Mouse (Mus musculus): ENCODE data around the gene Rinl.

Rinl gene

DNA sequence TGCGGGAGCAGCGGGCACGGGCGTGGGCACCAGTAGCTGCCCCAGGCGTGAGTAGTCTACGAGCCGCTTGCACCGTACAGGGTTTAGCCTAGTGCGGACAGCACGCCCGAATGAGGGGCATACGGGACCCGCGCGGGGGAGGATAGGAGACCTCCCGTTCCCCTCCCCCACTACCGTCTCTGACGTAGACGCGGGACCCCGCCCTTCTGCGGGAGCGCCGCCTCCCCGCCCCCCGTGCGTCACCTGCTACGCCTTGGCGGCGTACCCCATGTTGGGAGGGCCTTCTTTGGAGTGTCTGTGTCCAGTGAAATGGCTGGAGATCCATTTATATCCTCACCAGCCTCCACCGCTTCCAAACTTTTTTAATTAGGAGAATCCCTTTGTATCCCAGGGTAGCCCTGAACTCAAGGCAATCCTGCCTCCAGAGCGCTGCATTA, 20.2 kb downstream of the Rinl start:
- DNase-seq (ENCODE audit: low spot score in 2 of 2) = peak; percentile 94 to 96

DNA sequence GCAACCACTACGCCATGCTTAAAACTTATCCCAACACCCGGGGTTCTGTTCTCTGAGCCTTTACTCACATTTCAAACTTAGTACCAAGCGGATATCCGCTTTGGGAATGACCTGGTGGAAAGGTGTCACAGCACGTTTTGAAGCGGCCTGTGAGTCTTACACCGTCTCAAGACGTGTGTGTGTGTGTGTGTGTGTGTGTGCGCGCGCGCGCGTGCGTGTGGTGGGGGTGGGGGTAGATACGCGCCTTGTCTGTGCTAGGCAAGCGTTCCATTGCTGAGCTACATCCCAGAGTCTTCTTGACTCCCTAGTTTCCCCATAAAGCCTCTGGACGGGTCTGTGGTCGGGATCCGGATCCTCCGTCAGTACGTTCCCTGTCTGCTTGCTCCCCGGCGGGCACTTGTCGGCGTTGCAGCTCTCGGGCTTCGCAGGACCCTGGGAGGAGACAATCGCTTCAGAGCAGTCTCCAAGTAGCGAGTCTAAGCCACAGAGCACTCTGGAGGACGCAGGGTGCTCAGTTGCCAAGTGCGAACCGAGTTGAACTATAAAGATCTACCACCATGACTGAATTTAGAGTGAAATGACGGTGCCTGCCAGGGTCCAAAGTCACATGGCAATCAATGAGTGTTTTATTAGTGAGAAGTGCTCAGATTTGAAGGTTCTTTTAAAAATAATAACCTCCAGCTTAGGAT, 20.8 kb downstream of the Rinl start:
- DNase-seq (ENCODE audit: low spot score in 2 of 2) = no peak

DNA sequence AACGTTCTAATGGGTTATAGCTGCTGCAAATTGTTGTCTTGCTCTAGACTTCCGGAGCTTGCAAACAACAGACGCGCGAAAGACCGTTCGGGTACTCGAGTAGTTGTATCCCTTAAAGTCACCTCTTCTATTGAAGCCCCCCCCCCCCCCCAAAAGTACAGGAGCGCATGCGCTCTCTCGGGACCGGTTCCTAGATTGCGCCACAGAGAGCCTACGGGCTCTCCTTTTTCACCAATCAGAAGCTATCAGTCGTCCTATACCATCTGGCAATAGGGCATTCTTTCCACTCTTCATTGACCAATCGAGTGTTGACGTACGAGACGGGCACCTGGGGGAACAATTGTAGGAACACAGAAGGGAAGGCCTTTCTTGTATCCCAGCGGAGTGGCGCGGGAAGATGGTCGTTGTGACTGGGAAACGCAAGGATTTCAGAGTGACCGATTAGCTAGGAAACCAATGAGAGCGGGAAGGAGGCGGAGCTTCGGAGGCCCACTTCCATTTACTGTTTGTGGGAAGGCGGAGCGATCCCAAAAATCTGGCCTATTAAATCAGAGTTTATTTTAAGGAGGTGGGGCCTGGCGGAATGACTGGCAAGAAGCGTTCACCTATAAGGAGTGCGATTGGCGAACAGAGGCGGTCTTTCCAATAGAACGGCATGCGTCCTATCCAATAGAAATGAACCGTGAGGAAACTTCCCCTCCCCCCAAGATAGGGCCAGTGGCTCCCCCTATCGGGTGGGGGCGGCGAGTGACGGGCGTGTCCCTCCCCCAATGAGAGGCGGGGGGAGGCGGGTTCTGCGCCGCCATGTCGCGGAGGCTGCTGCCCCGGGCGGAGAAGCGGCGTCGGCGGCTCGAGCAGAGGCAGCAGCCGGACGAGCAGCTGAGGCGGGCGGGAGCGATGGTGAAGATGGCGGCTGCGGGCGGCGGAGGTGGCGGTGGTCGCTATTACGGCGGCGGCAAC, 21.6 kb downstream of the Rinl start:
- peak; percentile 98 to 99 for DNase-seq (ENCODE audit: low spot score in 2 of 2)

DNA sequence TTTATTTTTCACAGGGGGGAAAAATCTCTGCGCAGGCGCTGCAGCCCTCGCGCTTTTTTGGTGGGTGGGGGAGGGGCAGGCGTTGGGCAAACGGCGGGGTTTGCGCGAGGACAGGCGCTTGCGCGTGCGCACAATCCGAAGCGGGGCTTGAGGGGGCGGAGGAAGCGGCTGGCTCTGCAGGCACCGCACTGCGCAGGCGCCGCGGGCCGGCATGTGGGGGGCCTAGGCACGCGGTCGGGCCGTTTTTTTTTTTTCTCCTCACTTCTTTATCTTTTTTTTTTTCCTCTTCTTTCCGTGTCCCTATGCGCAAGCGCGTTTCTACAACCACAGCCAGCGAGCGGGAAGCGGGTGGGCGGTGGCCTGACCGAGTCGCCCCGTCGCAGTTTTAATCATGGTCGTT, 22.5 kb downstream of the Rinl start:
- peak; percentile 94 to 96 for DNase-seq (ENCODE audit: low spot score in 2 of 2)

DNA sequence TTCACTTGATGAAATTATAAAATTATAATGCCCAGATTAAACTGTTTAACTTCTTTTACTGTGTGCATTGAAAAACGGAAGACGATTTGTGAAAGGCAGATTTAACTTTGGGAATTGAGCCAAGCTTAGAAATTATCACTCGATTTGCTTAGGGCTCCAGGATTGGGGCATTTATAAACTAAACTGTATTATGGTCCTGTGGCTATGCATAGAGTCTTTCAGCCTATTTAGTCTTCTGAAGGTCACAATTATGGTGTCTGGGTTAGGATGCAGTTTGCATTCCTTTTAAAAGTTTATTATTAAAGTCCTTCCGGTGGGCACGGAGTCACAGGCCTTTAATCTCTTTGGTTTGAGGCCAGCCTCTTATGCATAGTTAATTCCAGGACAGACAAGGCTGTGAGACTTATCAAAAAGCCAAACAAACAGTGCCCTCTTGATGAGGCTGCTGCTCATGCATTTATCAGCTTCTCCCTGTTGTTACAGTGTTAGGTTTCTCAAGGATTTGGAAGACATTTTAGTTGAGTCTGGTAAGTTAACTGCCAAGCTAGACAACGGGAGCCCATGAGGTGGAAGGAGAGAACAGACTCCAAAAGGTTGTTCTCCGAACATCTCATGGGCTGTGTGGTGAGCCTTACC, 23.0 kb downstream of the Rinl start:
- no peak for DNase-seq (ENCODE audit: low spot score in 2 of 2)

DNA sequence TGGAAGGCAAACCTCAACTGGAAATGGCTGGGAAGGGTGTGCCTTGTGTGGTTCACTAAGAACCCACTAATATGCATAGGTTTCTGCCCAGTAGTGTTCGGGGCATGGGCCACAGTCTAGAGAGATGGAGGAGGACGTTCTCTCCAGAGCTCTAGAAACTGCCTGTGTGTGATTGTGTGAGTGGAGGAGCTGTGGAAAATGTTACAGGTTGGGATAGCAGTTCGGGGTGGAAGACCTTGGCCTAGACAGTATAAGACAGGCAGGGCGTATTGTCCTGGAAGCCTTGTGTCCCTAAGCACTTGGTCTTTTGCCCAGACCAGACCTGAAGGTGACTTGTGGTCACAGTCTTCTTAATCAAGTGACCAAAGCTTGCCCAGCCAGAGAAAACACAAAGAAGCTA, 23.7 kb downstream of the Rinl start:
- no peak for DNase-seq (ENCODE audit: low spot score in 2 of 2)

DNA sequence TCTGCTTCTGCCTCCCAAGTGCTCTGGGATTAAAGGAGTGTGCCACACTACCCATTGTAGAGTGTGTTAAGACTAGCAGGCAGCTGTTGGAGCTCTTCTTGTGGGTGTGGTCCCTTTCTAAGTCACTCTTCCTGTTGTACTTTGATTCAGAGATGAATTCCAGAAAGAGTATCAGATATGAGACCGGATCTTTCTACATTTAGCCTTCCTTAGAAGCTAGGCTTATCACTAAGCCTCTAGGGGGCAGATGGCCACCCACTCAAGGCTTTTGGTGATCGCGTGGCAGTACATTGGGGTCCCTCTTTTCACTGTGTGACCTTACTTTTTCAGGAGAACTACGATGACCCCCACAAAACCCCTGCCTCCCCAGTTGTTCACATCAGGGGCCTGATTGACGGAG, 24.2 kb downstream of the Rinl start:
- DNase-seq (ENCODE audit: low spot score in 2 of 2) = no peak

DNA sequence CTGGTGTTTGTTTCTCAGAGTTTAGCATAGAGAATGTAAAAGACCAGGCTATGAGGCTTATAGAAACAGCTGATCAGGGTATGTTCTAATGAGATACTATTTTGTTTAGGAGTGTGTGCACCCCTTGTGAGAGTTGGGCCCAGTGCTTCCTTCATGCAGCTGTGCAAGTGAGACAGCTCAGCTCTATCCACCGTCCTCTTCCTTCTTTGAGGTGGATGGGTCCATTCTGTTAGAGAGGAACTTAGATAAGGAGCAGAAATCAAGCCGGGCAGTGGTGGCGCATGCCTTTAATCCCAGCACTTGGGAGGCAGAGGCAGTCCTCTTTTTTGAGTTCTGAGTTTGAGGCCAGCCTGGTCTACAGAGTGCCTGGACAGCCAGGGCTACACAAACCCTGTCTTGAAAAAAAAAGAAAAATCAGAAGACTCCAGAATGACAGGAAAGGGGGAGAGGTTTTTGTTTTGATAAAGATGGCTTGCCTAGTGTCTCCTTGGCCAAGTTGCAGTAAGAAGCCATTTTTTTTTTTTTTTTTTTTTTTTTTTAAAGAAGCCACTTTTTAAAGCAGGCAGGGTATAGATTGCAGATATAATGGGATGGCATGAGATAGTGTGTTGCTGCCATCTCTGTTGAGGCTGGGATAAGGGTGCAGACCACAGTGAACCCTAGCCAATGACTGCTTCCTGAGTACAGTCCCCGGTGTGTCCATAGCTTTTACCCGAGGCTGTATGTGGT, 25.7 kb downstream of the Rinl start:
- no peak for DNase-seq (ENCODE audit: low spot score in 2 of 2)

DNA sequence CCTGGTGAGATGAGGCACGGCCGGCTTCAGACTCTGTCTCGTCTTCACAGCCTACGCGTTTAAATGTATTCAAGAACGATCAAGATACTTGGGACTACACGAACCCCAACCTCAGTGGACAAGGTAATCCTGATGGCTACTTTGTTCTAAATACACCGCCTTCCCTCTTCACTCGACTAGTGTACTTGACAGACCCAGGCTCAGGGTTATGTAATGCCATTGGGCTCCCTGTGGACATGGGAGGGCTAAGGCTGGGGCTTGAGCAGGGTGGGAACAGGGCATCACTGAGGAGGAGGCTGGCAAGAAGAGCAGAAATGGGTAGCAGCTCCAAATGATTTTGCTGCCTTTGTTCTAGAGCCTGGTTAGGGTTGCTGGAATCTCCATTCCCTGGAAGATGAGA, 26.5 kb downstream of the Rinl start:
- no peak for DNase-seq (ENCODE audit: low spot score in 2 of 2)

DNA sequence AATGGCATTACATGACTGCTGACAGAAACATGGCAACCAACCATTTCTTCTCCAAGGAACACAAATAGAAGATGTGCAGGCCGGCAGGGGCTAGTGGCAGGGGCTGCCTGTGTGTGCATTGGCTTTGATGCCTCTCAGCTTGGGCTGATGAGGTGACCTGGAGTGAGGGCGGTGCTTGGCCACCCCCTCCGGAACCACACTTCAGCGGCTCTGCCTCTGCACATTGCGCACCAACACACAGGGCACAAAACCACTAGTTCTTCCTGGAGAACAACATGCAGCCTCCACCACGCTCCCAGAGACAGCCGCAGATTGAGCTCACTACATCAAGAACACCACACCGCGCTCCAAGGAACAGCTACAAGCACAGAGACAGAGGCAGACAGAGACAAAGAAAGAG, 27.4 kb downstream of the Rinl start:
- DNase-seq (ENCODE audit: low spot score in 2 of 2) = no peak

DNA sequence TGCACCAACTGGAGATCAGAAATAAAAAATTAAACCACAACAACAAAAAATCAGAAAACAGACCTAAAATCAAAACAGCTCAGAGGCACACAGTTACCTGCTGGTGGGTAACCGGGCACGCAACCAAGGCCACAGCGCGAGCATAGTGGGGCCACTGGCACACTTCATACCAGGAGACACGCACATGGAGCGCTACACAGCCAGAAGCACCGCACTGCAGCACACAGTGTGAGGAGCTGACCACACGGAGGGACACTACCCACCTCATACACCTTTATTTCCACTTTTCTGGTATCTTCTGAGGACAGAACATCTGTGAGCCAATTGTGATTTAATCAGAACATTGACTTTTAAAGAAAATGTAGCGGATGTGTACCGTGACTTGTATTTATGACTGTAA, 28.2 kb downstream of the Rinl start:
- DNase-seq (ENCODE audit: low spot score in 2 of 2) = no peak

DNA sequence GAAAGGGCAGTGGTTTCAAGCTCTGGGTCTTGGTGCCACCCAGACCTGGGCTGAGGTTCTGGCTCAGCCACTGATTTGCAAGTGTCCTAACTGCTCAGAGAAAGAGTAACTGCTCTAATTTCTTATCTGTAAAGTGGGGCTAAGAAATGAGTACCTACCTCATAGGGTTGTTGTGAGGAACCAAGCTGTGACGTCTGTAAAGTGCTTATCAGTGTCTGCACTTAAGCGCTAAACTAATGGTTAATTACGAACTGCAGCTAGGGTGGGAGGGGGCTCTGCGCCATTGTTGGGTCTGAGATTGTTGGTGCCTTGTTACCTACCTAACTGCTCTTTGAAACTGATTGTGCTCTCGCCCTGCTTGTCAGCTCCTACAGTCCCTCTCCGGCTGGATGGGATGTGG, 28.8 kb downstream of the Rinl start:
- no peak for DNase-seq (ENCODE audit: low spot score in 2 of 2)

DNA sequence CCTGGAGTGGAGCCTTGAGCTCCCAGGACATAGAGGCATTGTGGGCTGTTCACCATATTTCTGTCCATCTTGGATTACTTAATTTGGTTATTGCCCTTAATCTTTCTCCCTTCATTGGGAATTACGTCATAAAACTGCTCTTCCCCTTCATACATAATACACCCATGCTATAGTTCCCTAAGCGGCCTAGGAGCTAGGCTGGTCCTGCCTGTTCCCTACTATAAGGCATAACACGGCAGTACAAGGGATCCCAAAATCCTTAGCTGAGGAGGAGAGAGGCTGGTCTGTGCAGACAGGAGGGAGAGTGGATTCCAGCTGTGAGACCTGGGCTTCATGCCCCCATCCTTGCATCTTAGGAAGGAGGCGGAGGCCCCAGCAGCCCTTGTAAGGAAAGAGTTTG, 29.2 kb downstream of the Rinl start:
- no peak for DNase-seq (ENCODE audit: low spot score in 2 of 2)

DNA sequence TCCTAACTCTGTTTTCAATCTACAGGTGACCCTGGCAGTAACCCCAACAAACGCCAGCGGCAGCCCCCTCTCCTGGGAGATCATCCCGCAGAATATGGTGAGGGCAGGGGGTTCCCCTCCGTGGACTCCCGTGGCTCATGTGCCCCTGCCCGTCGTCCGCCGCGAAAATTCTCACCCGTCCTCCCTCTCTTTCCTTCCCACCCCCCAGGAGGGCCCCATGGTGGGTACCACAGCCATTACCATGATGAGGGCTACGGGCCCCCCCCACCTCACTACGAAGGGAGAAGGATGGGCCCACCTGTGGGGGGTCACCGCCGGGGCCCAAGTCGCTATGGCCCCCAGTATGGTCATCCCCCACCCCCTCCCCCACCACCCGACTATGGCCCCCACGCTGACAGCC, 29.7 kb downstream of the Rinl start:
- no peak for DNase-seq (ENCODE audit: low spot score in 2 of 2)

DNA sequence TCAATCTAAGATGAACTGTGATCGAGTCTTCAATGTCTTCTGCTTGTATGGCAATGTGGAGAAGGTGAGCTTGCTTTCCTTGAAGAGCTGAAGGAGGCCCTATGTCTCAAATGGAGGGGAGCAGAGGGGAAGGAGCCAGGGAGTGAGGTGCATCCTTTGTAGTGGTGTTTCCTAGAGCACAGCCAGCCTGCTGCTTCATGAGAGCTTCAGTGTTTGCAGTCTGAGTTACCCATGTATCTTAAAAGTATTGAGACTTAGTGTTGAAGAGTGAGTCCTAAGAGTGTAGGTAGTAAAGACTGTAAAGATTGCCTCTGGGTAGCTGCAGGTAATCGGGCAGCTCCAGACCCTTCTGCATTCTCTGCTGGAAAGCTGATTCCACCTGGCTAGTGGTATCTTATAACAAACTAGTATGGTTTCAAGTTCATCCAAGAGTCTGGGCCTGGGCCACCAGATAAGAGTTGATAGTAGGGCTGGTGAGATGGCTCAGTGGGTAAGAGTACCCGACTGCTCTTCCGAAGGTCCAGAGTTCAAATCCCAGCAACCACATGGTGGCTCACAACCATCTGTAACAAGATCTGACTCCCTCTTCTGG, 30.2 kb downstream of the Rinl start:
- DNase-seq (ENCODE audit: low spot score in 2 of 2) = no peak

DNA sequence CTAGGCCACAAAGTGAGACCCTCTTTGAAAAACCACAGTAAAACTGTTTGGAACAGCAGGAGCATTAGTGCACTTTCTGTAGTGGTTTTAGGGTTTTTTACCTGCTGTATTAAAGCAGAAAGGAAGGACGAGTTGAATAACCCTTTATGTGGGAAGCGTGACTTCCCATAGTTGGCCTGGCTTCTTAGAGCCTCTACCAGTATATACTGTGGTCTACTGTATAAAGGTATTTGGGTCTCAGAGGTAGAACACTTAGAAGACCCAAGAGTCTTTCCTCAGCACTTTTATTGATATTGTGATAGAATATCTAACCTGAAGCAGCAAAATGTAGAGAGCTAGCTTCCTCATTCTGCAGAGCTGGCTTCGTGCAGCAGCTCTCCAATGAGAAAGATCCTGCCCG, 30.8 kb downstream of the Rinl start:
- no peak for DNase-seq (ENCODE audit: low spot score in 2 of 2)

DNA sequence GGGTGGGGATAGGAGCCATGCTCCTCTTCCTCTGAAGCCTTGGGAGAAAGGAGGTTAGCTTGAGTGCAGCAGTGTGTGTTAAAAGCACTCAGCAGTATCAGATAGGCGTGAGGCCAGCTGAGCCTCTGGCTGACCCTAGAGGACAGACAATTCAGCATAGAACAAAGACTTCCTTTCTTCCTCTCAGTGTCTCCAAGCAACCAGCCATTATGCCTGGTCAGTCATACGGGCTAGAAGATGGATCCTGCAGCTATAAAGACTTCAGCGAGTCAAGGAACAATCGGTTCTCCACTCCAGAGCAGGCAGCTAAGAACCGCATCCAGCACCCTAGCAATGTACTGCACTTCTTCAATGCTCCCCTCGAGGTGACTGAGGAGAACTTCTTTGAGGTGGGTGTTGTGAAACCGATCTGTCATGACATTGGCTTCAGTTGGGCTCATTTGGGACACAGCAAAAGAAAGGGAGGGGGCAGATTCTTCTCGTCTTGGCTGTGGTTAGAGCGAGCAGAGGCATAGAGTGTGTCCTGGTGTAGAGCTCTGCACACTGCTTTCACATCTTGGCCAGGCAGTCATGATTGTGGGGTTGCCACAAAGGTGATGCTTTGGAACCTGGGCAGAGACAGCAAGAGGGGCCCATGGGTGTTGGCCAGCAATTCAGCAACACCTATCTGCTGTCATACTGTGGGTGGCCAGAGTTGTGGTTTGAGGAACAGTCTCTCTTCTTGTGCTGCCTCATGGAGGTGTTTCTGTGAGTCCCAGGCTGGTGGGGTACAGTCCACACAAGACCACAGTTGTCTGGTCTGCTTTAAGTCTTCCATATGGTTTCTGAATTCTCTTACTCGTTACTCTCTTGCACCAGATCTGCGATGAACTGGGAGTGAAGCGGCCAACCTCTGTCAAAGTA, 31.8 kb downstream of the Rinl start:
- DNase-seq (ENCODE audit: low spot score in 2 of 2) = no peak

DNA sequence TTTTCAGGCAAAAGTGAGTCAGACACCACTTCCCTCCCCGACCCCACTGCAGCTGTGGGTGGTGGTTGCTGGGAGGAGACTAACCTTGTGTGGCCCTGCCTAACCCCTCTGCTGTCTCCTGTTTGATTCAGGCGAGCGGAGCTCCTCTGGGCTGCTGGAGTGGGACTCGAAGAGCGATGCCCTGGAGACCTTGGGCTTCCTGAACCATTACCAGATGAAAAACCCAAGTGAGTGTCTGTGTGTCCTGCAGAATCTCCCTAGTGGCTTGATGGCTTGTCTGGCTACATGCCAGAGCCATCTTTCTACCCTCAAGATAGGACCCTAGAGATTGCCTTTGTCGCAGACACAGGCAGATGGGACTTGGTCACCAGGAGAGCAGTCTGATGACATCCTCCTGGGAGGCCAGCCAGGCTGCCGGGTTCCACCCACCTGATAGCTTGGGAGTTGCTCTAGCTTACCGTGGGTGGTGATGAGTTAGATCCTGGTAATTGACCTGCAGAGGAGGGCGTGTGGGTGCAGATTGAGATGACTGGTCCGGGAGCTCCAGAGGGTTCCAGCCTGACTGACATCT, 32.6 kb downstream of the Rinl start:
- DNase-seq (ENCODE audit: low spot score in 2 of 2) = no peak

DNA sequence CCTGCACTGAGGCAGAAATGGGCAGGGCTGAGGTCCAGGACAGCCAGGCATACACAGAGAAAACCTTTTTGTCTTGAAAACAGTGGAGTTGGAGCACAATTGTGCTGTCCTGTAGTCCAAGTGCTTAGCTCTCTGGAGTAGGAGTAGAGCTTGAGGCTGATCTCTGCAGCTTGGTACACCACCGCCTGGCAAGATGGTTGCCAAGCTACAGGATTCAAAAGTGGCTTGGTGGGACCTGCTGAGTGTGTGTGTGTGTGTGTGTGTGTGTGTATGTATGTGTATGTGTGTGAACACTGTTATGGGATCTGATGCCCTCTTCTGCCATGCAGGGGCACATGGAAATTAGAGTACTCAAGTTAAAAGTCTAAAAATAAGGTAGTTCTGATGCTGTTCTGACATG, 33.8 kb downstream of the Rinl start:
- no peak for DNase-seq (ENCODE audit: low spot score in 2 of 2)

Data from urinary bladder, postnatal 4 days (tissue).